Mouse (Mus musculus) myocyte (in vitro differentiated cells): ENCODE measurements around the gene Cuzd1.

ENCODE experiments used
- E2F4 ChIP-seq: IDR thresholded peaks from one replicate; pipeline ENCODE4 v1.6.1; 2011; ENCODE audit warnings: mild to moderate bottlenecking, control low read depth, moderate library complexity; ENCODE audit not compliant: insufficient read depth
- MAX ChIP-seq: IDR thresholded peaks from one replicate; pipeline ENCODE4 v1.6.1; 2011; ENCODE audit warnings: low read depth, mild to moderate bottlenecking, control low read depth
- MYOG ChIP-seq, 3 experiments: IDR thresholded peaks; one replicate each; pipeline ENCODE4 v1.6.1; 2011; ENCODE audit warnings: control low read depth in 2 of 3, low read depth in 2 of 3, mild to moderate bottlenecking in 2 of 3; ENCODE audit not compliant: insufficient read length in 2 of 3, control insufficient read depth in 1 of 3, insufficient read depth in 1 of 3
- POLR2A ChIP-seq: IDR thresholded peaks from one replicate; pipeline ENCODE4 v1.6.1; 2011; ENCODE audit warnings: low read depth, mild to moderate bottlenecking, control low read depth, moderate library complexity; ENCODE audit not compliant: insufficient read length
- REST ChIP-seq: IDR thresholded peaks from one replicate; pipeline ENCODE4 v1.6.1; 2011; ENCODE audit warnings: mild to moderate bottlenecking, control low read depth, moderate library complexity; ENCODE audit not compliant: insufficient read depth, insufficient read length
- TCF12 ChIP-seq: IDR thresholded peaks from one replicate; pipeline ENCODE4 v1.6.1; 2011; ENCODE audit warnings: mild to moderate bottlenecking, control low read depth; ENCODE audit not compliant: poor library complexity, insufficient read depth, severe bottlenecking
- TCF3 ChIP-seq: IDR thresholded peaks from one replicate; pipeline ENCODE4 v1.6.1; 2011; ENCODE audit warnings: low read depth, control low read depth; ENCODE audit not compliant: insufficient read length

- no peak for TF ChIP-seq POLR2A
- TF ChIP-seq E2F4: no peak
- TF ChIP-seq MYOG (IDR thresholded peaks at IDR 0.05; ENCODE audit: control insufficient read depth in 1 of 3, insufficient read depth in 1 of 3, insufficient read length in 2 of 3, low read depth in 2 of 3): no peak
- no peak for TF ChIP-seq TCF12
- TF ChIP-seq REST: no peak
- TF ChIP-seq MAX: no peak
- TF ChIP-seq TCF3: no peak
These were observed 3.8 kb downstream of the Cuzd1 start for GRCm38 (mm10) chr7:131318340-131318739.
